Mouse (Mus musculus) adipocyte (in vitro differentiated cells): Measurements from ENCODE around the gene Ccl3.

Experiments used
- DNase-seq: peaks from one replicate; pipeline ENCODE4 v3.0.0-alpha.2; 2016; ENCODE audit warnings: low spot score

Gene Ccl3

GRCm38 (mm10) chr11:83649305-83649841 is at the start of gene Ccl3:
Gene Ccl3 (minus strand): TSS chr11:83649355.
- no peak for DNase-seq

GRCm38 (mm10) chr11:83692008-83692407 is 42.9 kb upstream of the Ccl3 start:
- DNase-seq = no peak

- no peak for DNase-seq
These were observed 40.8 kb upstream of the Ccl3 start for GRCm38 (mm10) chr11:83689918-83690317.

DNA sequence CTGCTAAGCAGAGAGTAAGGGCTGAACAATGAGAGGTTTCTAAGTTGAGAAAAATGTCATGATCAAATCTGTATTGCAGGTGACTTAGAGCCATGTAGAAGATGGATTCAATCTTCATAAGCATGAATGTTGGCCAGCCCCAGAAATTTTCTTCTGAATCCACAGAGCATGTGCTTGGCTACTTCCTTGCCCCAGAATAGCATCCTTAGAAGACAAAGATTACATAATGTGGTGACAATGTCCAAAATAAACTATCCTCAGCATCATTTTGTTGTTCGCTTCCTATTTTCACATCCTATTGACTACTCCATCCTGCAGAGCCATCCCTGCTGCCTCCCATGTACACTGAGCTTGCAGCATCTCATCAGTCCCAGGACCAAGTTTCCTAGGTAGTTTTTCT is 26.5 kb upstream of the Ccl3 start:
- DNase-seq = no peak

- peak; percentile 54 for DNase-seq
These were observed 22.6 kb upstream of the Ccl3 start for GRCm38 (mm10) chr11:83671743-83672142.

- no peak for DNase-seq
These were observed 14.4 kb upstream of the Ccl3 start for GRCm38 (mm10) chr11:83663532-83663931.

DNA sequence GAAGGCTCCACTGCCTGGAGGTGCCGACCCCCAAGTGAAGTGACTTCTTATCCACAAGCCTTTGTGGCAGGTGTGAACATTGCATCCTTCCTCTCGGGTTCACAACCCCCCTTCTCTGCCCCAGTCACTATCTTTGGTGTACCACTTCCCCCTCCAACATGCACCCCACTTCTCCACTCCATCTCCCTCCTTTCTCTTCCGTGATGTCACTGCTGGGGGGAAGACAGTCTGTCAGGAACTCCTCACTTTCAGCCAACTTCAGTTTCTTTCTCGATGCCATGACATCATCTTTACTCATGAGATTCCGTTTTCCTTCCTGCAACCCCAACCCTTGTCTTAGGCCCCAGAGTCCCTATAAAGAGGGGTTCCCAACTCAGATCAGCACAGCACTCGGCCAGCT is 13.0 kb upstream of the Ccl3 start, which contains the start of gene Ccl4:
Gene Ccl4 (plus strand): TSS at position 381 of the 400 bp plus-strand sequence.
- DNase-seq = no peak

- DNase-seq = no peak
These were observed 9.6 kb upstream of the Ccl3 start for GRCm38 (mm10) chr11:83658797-83659196.

GRCm38 (mm10) chr11:83657508-83657907 is 8.4 kb upstream of the Ccl3 start:
- no peak for DNase-seq

DNA sequence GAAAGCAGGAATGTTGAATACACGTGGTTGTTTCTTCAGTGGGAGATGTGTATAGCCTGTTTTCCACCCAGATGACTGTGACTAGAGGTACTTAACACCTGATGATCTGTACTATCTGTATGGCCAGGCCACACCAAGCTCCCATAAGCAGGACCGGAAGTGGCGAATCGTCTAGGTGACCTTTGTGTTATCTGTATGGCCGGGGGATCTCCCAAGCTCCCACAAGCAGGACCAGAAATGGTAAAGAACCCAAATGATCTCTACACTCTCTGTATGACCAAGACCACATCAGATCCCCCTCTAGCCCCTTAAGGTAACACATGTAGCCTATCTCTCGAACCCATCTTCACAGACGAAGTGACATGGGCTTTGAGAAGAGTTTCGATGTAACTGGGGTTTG is 5.5 kb upstream of the Ccl3 start:
- DNase-seq = no peak

GRCm38 (mm10) chr11:83646356-83647149 is 2.6 kb downstream of the Ccl3 start:
- DNase-seq = peak; percentile 28

DNA sequence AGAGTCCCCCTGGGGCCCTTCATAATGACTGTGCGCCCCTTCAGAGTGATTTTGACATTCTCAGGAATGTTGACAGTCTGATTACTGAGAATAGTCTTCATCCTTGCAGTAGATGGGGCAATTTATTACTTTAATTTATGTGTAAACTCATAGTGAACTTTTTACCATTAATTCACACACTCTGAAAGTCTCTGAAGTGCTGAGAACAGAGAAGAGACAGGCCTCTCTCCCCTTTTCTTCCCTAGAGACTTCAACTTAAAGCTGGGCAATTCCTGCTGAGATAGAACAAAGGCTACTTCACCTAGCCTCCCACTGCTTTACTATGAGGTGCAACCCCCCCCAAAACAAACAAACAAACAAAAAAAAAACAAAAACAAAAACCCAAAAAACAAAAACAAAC is 3.6 kb downstream of the Ccl3 start, which contains the start of gene Rpl9-ps1:
Gene Rpl9-ps1 (minus strand): TSS at position 101 of the 400 bp plus-strand sequence.
- DNase-seq = no peak

GRCm38 (mm10) chr11:83641216-83641615 is 7.9 kb downstream of the Ccl3 start:
- DNase-seq = no peak

DNA sequence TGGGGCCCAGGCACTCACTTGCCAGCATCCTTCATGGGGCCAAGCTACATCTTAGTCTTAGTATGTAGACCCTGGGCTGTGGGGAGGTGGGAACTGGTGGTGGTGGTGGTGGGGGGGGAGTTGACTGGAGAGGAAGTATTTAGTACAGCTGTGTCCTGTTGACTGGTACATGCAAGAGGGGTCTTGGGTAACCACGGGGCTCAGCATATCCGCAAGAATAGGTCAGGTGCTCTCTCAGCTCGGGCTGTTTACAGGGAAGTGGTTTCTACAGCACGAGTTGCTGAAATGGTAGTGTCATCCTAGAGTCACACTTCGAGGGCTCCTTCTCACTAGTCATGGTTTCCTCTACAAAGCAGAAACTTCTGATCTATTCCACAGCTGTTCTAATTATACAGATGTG is 9.0 kb downstream of the Ccl3 start:
- no peak for DNase-seq

GRCm38 (mm10) chr11:83639533-83639932 is 9.6 kb downstream of the Ccl3 start:
- DNase-seq = peak; percentile 28

DNA sequence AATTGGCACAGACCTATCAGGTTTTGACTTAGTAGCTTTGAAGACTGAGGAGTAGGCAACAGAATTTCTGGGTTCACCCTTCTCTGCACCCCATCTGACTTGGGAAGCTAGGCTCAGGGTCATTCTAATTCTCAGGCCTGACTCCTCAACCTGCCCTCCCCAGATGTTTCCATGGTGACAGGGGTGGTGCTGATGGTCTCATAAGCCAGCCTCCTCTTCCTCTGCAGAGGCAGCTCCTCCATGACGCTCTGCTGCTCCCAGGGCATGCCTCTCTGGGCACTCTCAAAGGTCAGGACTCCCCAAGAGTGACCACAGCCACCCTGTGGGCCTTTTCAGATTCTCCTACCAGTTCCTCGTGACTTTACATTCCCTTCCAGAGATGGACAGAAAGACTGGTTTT is 10.2 kb downstream of the Ccl3 start:
- DNase-seq = no peak

GRCm38 (mm10) chr11:83636742-83637235 is 12.4 kb downstream of the Ccl3 start:
- no peak for DNase-seq

- DNase-seq = peak; percentile 36
These were observed 14.3 kb downstream of the Ccl3 start for GRCm38 (mm10) chr11:83634898-83635297.

DNA sequence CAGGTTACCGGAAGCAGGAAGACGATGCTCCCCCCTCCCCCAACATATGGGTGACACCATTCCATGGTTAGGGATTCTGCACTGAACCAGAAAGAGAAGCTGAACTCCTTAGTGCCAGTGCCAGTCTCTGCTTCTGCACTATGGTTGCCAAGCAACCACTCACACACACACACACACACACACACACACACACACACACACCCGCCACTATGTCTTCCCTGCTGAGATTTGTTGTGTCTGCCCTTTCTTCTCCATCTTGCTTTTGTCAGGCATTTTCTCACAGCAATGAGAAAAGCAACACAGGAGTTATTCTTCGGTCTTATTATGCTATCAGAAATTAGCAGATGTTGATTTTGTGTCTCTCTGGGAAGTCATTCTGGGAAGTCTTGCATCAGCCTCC is 14.7 kb downstream of the Ccl3 start:
- DNase-seq = no peak

DNA sequence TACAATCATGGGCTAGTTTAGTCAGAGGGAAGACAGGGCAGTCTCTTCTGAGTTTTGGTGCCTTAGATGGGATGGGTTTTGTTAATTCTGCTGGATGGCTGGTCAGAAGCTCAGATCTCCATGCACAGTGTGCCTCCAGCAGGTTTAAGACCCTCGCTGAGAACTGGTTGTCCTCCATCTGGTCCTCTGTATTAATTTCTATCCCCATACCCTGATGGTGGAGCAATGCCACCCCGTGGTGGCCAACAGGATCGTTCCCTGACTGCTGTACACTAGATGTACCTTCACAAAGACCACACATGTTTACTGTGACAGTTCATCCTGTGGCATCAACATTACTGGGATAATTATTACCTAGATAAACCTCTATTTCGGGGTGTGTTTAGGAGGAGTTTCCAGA is 16.4 kb downstream of the Ccl3 start:
- DNase-seq = peak; percentile 69

DNA sequence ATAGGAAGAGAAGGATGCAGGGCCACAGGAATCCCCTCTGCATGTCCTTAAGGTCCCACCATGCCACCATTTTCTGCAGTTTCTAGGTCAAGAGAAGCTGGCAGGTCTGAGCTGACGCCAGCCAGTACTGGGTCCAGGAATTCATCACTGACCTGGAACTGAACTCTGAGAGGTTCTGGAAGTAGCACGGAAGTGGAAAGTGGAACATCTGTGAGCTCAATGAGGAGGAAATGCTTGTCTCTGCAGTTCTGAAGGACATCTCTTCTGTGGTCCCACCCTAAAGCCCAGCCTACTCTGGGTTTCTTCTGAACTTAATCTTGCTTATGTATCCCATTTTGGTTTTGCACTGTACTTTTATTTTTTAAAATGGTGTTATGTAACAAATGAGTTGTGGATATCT is 18.1 kb downstream of the Ccl3 start:
- DNase-seq = peak; percentile 26

GRCm38 (mm10) chr11:83630630-83631029 is 18.5 kb downstream of the Ccl3 start:
- peak; percentile 41 for DNase-seq

DNA sequence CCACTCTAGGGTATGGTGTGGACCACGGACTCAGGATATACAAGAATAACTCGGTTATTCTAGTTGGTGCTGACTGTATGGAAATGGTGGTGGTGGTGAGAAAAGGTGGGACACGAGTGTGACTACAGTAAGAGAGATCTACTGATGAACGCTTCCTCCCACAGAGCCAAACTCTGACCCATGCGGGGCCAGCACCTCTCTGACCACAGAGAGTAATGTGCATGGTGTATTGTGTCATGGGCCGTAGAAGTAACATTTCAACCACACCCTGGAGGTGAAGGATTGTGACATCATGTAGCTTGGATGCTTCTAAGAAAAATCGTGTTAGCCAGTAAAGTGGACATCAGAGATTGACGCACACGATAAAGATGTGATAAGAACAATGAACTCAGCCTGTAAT is 20.3 kb downstream of the Ccl3 start:
- DNase-seq = no peak

- no peak for DNase-seq
These were observed 25.6 kb downstream of the Ccl3 start for GRCm38 (mm10) chr11:83623586-83623985.
